Mouse (Mus musculus) limb, embryonic 11.5 days (tissue): ENCODE data around the gene Actn2. TPM values are rescaled to one million over a fixed set of nuclear protein-coding genes. Genes with fewer than 3 reads are reported as not detected.

Experiments used
- ATAC-seq: fragments of 200-750 bp; cut with Nextera tagmentation; 2 replicates; pipeline ENCODE4 v1.8.0; 2017; ENCODE audit warnings: low read depth; ENCODE audit not compliant: insufficient number of reproducible peaks, low FRiP score, low TSS enrichment
- DNase-seq: peaks from one replicate; pipeline ENCODE4 v3.0.0-alpha.2; 2015; ENCODE audit warnings: low spot score
- H3K27ac ChIP-seq: fragments of 300-500 bp; sonication (generic); replicated peaks from 2 replicates; pipeline ENCODE4 v1.5.1; 2014; ENCODE audit warnings: low read depth, mild to moderate bottlenecking, low read length
- H3K27me3 ChIP-seq: fragments of 300-500 bp; sonication (generic); 2 replicates; pipeline ENCODE4 v1.6.1; 2014; ENCODE audit warnings: mild to moderate bottlenecking, low read length, mixed read lengths; ENCODE audit not compliant: control insufficient read depth, insufficient read depth
- H3K36me3 ChIP-seq: fragments of 300-500 bp; sonication (generic); 2 replicates; pipeline ENCODE4 v1.6.1; 2014; ENCODE audit warnings: mild to moderate bottlenecking, low read length, moderate library complexity, mixed read lengths; ENCODE audit not compliant: control insufficient read depth, insufficient read depth
- H3K4me1 ChIP-seq: fragments of 300-500 bp; sonication (generic); 2 replicates; pipeline ENCODE4 v1.6.1; 2014; ENCODE audit warnings: low read length, mixed read lengths; ENCODE audit not compliant: control insufficient read depth, insufficient read depth
- H3K4me2 ChIP-seq: fragments of 300-500 bp; sonication (generic); 2 replicates; pipeline ENCODE4 v1.6.1; 2014; ENCODE audit warnings: low read depth, mild to moderate bottlenecking, moderate library complexity; ENCODE audit not compliant: severe bottlenecking
- H3K4me3 ChIP-seq: fragments of 300-500 bp; sonication (generic); 2 replicates; pipeline ENCODE4 v1.5.1; 2014; ENCODE audit warnings: low read depth, low read length
- H3K9ac ChIP-seq: fragments of 300-500 bp; sonication (generic); 2 replicates; pipeline ENCODE4 v1.6.1; 2014; ENCODE audit warnings: mild to moderate bottlenecking, low read length
- H3K9me3 ChIP-seq: fragments of 300-500 bp; sonication (generic); 2 replicates; pipeline ENCODE4 v1.6.1; 2016; ENCODE audit warnings: low read length; ENCODE audit not compliant: control insufficient read depth
- WGBS: fragments of 180-500 bp; shearing (Covaris S2); extraction: QIAGEN DNeasy Blood & Tissue Kit; methylation state at CpG from one replicate; pipeline ENCODE4 v1.1.7; 2014; 5-methylcytosine and 5-hydroxymethylcytosine counted together
- polyA plus RNA-seq: library from polyadenylated mRNA; unstranded; fragments of >200 nt; fragmentation: Nextera tagmentation; extraction: Ambion mirVana; gene quantifications from 2 replicates; pipeline ENCODE4 v1.2.1, GENCODE M21; 2014

Actn2 gene
- polyA plus RNA-seq, 1 experiment from 2014 or later, result 8.3 TPM

DNA sequence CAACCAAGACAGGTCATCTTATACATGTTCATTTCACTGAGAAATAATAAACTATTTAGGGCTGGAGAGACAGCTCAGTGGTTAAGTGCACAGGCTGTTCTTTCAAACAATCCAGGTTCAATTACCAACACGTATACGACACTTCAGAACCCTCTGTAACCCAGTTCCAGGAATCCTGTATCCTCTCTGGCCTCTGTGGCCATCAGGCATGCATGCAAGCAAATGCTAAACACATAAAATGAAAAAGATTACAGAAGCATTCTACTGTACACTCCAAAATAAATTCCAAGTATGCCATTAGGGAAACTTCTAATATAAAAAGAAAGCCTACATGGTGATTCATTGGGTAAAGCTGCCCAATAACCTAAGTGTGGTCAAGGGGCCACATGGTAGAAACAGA, 94.6 kb downstream of the Actn2 start:
- Histone ChIP-seq H3K27me3 (no peaks in the 10 kb centered on the region), H3K4me1 (no peaks in the 10 kb centered on the region), H3K27ac (no peak overlapping the region), H3K4me3 (no peak overlapping the region), H3K9me3 (no peaks in the 10 kb centered on the region), H3K4me2 (no peak overlapping the region), H3K9ac (no peak overlapping the region), H3K36me3 (peaks cover 14% of the 10 kb centered on the region; the same call in 1 of the 2 replicates)
- DNase-seq (no peak), ATAC-seq (no peak)
- 98% methylated on average over 2 of the region's 2 CpGs for WGBS

- Histone ChIP-seq H3K36me3 (peaks cover 9% of the 10 kb centered on the region; the same call in 1 of the 2 replicates), H3K4me3 (no peak overlapping the region), H3K9ac (no peak overlapping the region), H3K27ac (no peak overlapping the region), H3K27me3 (no peaks in the 10 kb centered on the region), H3K9me3 (no peaks in the 10 kb centered on the region), H3K4me2 (no peak overlapping the region), H3K4me1 (no peaks in the 10 kb centered on the region)
- no peak for DNase-seq
- WGBS, result 94% methylated on average over 4 of the region's 4 CpGs
- no peak for ATAC-seq
Measured at GRCm38 (mm10) chr13:12243991-12244390, 96.6 kb downstream of the Actn2 start.

- no peak overlapping the region for H3K4me3 ChIP-seq
- H3K9ac ChIP-seq, result no peak overlapping the region
- peaks cover 17% of the 10 kb centered on the region for H3K36me3 ChIP-seq
- no peak overlapping the region for H3K4me2 ChIP-seq
- no peak for ATAC-seq
- no peaks in the 10 kb centered on the region for H3K9me3 ChIP-seq
- no peaks in the 10 kb centered on the region for H3K27me3 ChIP-seq
- DNase-seq, result no peak
- H3K27ac ChIP-seq, result no peak overlapping the region
- 91% methylated on average over 4 of the region's 4 CpGs for WGBS
- H3K4me1 ChIP-seq, result no peaks in the 10 kb centered on the region
Measured at GRCm38 (mm10) chr13:12232141-12232540, 108.4 kb downstream of the Actn2 start.

GRCm38 (mm10) chr13:12228248-12228647, 112.3 kb downstream of the Actn2 start:
- H3K4me1 ChIP-seq, result no peaks in the 10 kb centered on the region
- H3K4me2 ChIP-seq, result no peak overlapping the region
- DNase-seq (no peak), ATAC-seq (no peak)
- H3K27me3 ChIP-seq, result no peaks in the 10 kb centered on the region
- H3K9ac ChIP-seq, result no peak overlapping the region
- peaks cover 14% of the 10 kb centered on the region for H3K36me3 ChIP-seq
- 95% methylated on average over 4 of the region's 4 CpGs for whole genome bisulfite sequencing
- H3K9me3 ChIP-seq, result no peaks in the 10 kb centered on the region
- no peak overlapping the region for H3K4me3 ChIP-seq
- no peak overlapping the region for H3K27ac ChIP-seq

- H3K27ac ChIP-seq, result no peak overlapping the region
- H3K9ac ChIP-seq, result no peak overlapping the region
- WGBS, result 90% methylated on average over 5 of the region's 5 CpGs
- H3K36me3 ChIP-seq, result peaks cover 11% of the 10 kb centered on the region
- no peak overlapping the region for H3K4me2 ChIP-seq
- H3K4me3 ChIP-seq, result no peak overlapping the region
- H3K4me1 ChIP-seq, result no peaks in the 10 kb centered on the region
- no peaks in the 10 kb centered on the region for H3K9me3 ChIP-seq
- DNase-seq, result no peak
- no peak for ATAC-seq
- H3K27me3 ChIP-seq, result no peaks in the 10 kb centered on the region
Measured at GRCm38 (mm10) chr13:12227606-12228005, 113.0 kb downstream of the Actn2 start.

Other genes starting within 250 kb of the Actn2 start
- 0.15 and 0.23 TPM in 2 replicates for gene Ryr2, start 233.8 kb downstream of the Actn2 start, polyA plus RNA-seq
- gene Mtr, start 82.6 kb downstream of the Actn2 start, polyA plus RNA-seq, result 21.4 and 25.9 TPM in 2 replicates
- gene Heatr1, start 54.3 kb upstream of the Actn2 start, polyA plus RNA-seq, result 40.5 and 44.9 TPM in 2 replicates
- gene Lgals8, start 124.2 kb upstream of the Actn2 start, polyA plus RNA-seq, result 11.0 and 11.6 TPM in 2 replicates
- 1.4 and 1.9 TPM in 2 replicates for gene Edaradd, start 179.7 kb upstream of the Actn2 start, polyA plus RNA-seq
- gene Ero1lb, start 225.1 kb upstream of the Actn2 start, polyA plus RNA-seq, result 7.7 and 7.9 TPM in 2 replicates